Mouse (Mus musculus) MEL (cell line): ENCODE measurements around the gene Pygo1. TPM values are rescaled to one million over a fixed set of nuclear protein-coding genes. Genes with fewer than 3 reads are reported as not detected.
A peak's percentile ranks its signal among the peaks of the same experiment; 100 is the strongest.

ENCODE experiments used
- DNase-seq: peaks from one replicate; pipeline ENCODE4 v3.0.0; 2011; ENCODE audit warnings: low read depth, low spot score
- H3K27ac ChIP-seq: 2 replicates; pipeline ENCODE4 v1.5.1; 2012; ENCODE audit warnings: low read depth, mild to moderate bottlenecking, control low read depth, low read length, moderate library complexity; ENCODE audit not compliant: control insufficient read depth
- H3K27me3 ChIP-seq, 2 experiments: fragments of 150-350 bp in 1 of 2; sonication (generic) in 1 of 2; 2 replicates each; pipeline ENCODE4 v1.6.1; 2012; ENCODE audit warnings: low read length in 2 of 2, mild to moderate bottlenecking in 2 of 2, improper control_type of control experiment in 1 of 2, moderate library complexity in 1 of 2; ENCODE audit not compliant: insufficient read depth in 2 of 2, control insufficient read depth in 1 of 2
- H3K36me3 ChIP-seq, 2 experiments: 2 replicates each; pipeline ENCODE4 v1.6.1; 2012 to 2014; ENCODE audit warnings: low read length in 2 of 2, improper control_type of control experiment in 1 of 2, inconsistent platforms in 1 of 2, mild to moderate bottlenecking in 1 of 2; ENCODE audit not compliant: insufficient read depth in 2 of 2, control insufficient read depth in 1 of 2
- H3K4me1 ChIP-seq, 2 experiments: fragments of 150-350 bp in 1 of 2; sonication (generic) in 1 of 2; 2 replicates each; pipeline ENCODE4 v1.6.1; 2012; ENCODE audit warnings: low read length in 2 of 2, improper control_type of control experiment in 1 of 2, mild to moderate bottlenecking in 1 of 2; ENCODE audit not compliant: insufficient read depth in 2 of 2, control insufficient read depth in 1 of 2
- H3K4me3 ChIP-seq, 2 experiments: fragments of 150-350 bp in 1 of 2; sonication (generic) in 1 of 2; 2 replicates each; pipeline ENCODE4 v1.5.1; 2012; ENCODE audit warnings: low read depth in 2 of 2, low read length in 2 of 2, mild to moderate bottlenecking in 2 of 2, moderate library complexity in 2 of 2, control low read depth in 1 of 2, improper control_type of control experiment in 1 of 2; ENCODE audit not compliant: control insufficient read depth in 1 of 2, insufficient read depth in 1 of 2
- H3K79me2 ChIP-seq: 2 replicates; pipeline ENCODE4 v1.6.1; 2012; ENCODE audit warnings: mild to moderate bottlenecking, low read length, moderate library complexity; ENCODE audit not compliant: control insufficient read depth, poor library complexity, insufficient read depth
- H3K9ac ChIP-seq: 2 replicates; pipeline ENCODE4 v1.6.1; 2012; ENCODE audit warnings: low read depth, mild to moderate bottlenecking, control low read depth, low read length, moderate library complexity; ENCODE audit not compliant: control insufficient read depth, poor library complexity, severe bottlenecking
- H3K9me3 ChIP-seq: fragments of 150-350 bp; sonication (generic); replicated peaks from 2 replicates; pipeline ENCODE4 v1.6.1; 2012; ENCODE audit warnings: mild to moderate bottlenecking, low read length, improper control_type of control experiment, moderate library complexity; ENCODE audit not compliant: insufficient read depth
- BHLHE40 ChIP-seq: IDR thresholded peaks from 2 replicates; pipeline ENCODE4 v1.6.1; 2012; ENCODE audit warnings: low read depth, mild to moderate bottlenecking, inconsistent platforms, low read length, improper control_type of control experiment, borderline replicate concordance
- CHD1 ChIP-seq: IDR thresholded peaks from 2 replicates; pipeline ENCODE4 v1.6.1; 2012; ENCODE audit warnings: low read depth, mild to moderate bottlenecking, inconsistent platforms, low read length, improper control_type of control experiment
- CHD2 ChIP-seq: IDR thresholded peaks from 2 replicates; pipeline ENCODE4 v1.6.1; 2011; ENCODE audit warnings: low read length, improper control_type of control experiment
- CTCF ChIP-seq, 3 experiments: IDR thresholded peaks in 2 of 3; conservative IDR thresholded peaks in 1 of 3; 2 replicates each; pipeline ENCODE4 v1.5.1; 2011 to 2012; ENCODE audit warnings: low read length in 3 of 3, low read depth in 2 of 3, mild to moderate bottlenecking in 2 of 3, improper control_type of control experiment in 1 of 3, inconsistent platforms in 1 of 3, mixed read lengths in 1 of 3, moderate library complexity in 1 of 3; ENCODE audit not compliant: control insufficient read depth in 1 of 3, insufficient read depth in 1 of 3, poor library complexity in 1 of 3, severe bottlenecking in 1 of 3
- E2F4 ChIP-seq: IDR thresholded peaks from 2 replicates; pipeline ENCODE4 v1.6.1; 2011; ENCODE audit warnings: low read depth, low read length, improper control_type of control experiment, borderline replicate concordance
- ELF1 ChIP-seq: IDR thresholded peaks from 2 replicates; pipeline ENCODE4 v1.6.1; 2014; ENCODE audit warnings: low read depth, mild to moderate bottlenecking, inconsistent platforms, low read length, improper control_type of control experiment, moderate library complexity
- GABPA ChIP-seq: IDR thresholded peaks from 2 replicates; pipeline ENCODE4 v1.6.1; 2012; ENCODE audit warnings: low read depth, mild to moderate bottlenecking, inconsistent platforms, low read length, improper control_type of control experiment, moderate library complexity
- GATA1 ChIP-seq: IDR thresholded peaks from 2 replicates; pipeline ENCODE4 v1.6.1; 2011; ENCODE audit warnings: low read depth, low read length, improper control_type of control experiment
- KAT2A ChIP-seq: conservative IDR thresholded peaks from 2 replicates; pipeline ENCODE4 v1.6.1; 2012; ENCODE audit warnings: low read depth, low read length, improper control_type of control experiment, inconsistent platforms
- MAFK ChIP-seq: IDR thresholded peaks from 2 replicates; pipeline ENCODE4 v1.6.1; 2011; ENCODE audit warnings: low read depth, mild to moderate bottlenecking, low read length, improper control_type of control experiment, borderline replicate concordance
- MAX ChIP-seq: IDR thresholded peaks from 2 replicates; pipeline ENCODE4 v1.6.1; 2011; ENCODE audit warnings: low read length, improper control_type of control experiment
- MAZ ChIP-seq: IDR thresholded peaks from 2 replicates; pipeline ENCODE4 v1.6.1; 2012; ENCODE audit warnings: low read depth, mild to moderate bottlenecking, inconsistent platforms, low read length, improper control_type of control experiment
- MXI1 ChIP-seq: IDR thresholded peaks from 2 replicates; pipeline ENCODE4 v1.6.1; 2011; ENCODE audit warnings: mild to moderate bottlenecking, low read depth, low read length, improper control_type of control experiment
- MYC ChIP-seq: IDR thresholded peaks from 2 replicates; pipeline ENCODE4 v1.6.1; 2011; ENCODE audit warnings: low read depth, mild to moderate bottlenecking, low read length, improper control_type of control experiment, moderate library complexity
- NELFE ChIP-seq: IDR thresholded peaks from 2 replicates; pipeline ENCODE4 v1.6.1; 2011; ENCODE audit warnings: low read depth, low read length, improper control_type of control experiment
- NRF1 ChIP-seq: IDR thresholded peaks from 2 replicates; pipeline ENCODE4 v1.6.1; 2014; ENCODE audit warnings: low read depth, mild to moderate bottlenecking, inconsistent platforms, low read length, improper control_type of control experiment, moderate library complexity; ENCODE audit not compliant: poor library complexity, insufficient read depth, severe bottlenecking
- POLR2AphosphoS2 ChIP-seq: IDR thresholded peaks from 2 replicates; pipeline ENCODE4 v1.6.1; 2011; ENCODE audit warnings: low read length, improper control_type of control experiment
- RAD21 ChIP-seq: IDR thresholded peaks from 2 replicates; pipeline ENCODE4 v1.6.1; 2011; ENCODE audit warnings: mild to moderate bottlenecking, low read depth, low read length, improper control_type of control experiment
- SMC3 ChIP-seq: IDR thresholded peaks from 2 replicates; pipeline ENCODE4 v1.6.1; 2011; ENCODE audit warnings: low read depth, low read length, improper control_type of control experiment
- TCF12 ChIP-seq: IDR thresholded peaks from 2 replicates; pipeline ENCODE4 v1.6.1; 2014; ENCODE audit warnings: low read depth, mild to moderate bottlenecking, inconsistent platforms, low read length, improper control_type of control experiment, moderate library complexity
- USF1 ChIP-seq: IDR thresholded peaks from 2 replicates; pipeline ENCODE4 v1.6.1; 2014; ENCODE audit warnings: low read depth, mild to moderate bottlenecking, inconsistent platforms, low read length, improper control_type of control experiment, moderate library complexity
- USF2 ChIP-seq, 2 experiments: IDR thresholded peaks; 2 replicates each; pipeline ENCODE4 v1.6.1; 2011 to 2012; ENCODE audit warnings: improper control_type of control experiment in 2 of 2, low read length in 2 of 2, borderline replicate concordance in 1 of 2, inconsistent platforms in 1 of 2, low read depth in 1 of 2, mild to moderate bottlenecking in 1 of 2; ENCODE audit not compliant: insufficient read depth in 1 of 2
- polyA plus RNA-seq, 2 experiments: library from polyadenylated mRNA; stranded (reverse) in 1 of 2; unstranded in 1 of 2; fragments of >175 nt in 1 of 2; fragments of >200 nt in 1 of 2; gene quantifications; 2 replicates each; pipeline versions ENCODE4 v1.2.1 to v1.2.4; 2012; ENCODE audit warnings: low replicate concordance in 2 of 2, low read depth in 1 of 2; ENCODE audit not compliant: insufficient read length in 2 of 2, insufficient read depth in 1 of 2, missing spikeins in 1 of 2
- total RNA-seq: library from RNA; depleted of rRNA; stranded (reverse); fragments of 300-350 nt; gene quantifications from 2 replicates; pipeline ENCODE4 v1.2.3, GENCODE M21; 2012

The Pygo1 gene
- total and polyA plus RNA-seq, 3 experiments, result not detected

DNA sequence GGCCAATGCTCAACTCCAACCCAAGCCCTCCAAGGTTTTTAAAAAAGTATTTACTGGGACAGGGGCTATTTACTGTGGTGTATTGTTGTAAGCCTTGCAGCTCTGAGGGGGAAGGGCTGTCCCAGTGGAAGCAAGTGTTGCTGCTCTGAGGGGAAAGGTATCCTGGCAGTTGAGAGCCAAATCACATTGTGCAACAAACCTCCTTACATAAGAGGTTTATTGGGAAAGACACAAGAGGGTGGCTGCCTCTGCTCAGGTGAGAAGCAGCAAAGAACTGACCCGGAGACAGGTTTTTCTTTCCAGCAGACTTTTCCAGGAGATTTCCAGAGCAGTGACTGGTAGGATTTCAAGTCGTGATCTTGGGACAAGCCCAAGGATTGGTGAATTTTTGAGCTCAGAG lies 10.9 kb downstream of the Pygo1 start:
- H3K9ac ChIP-seq, result no peak overlapping the region
- no peaks in the 10 kb centered on the region for H3K9me3 ChIP-seq
- TF ChIP-seq GATA1, result no peak
- no peak for TF ChIP-seq MAX
- TF ChIP-seq E2F4, result no peak
- TF ChIP-seq MXI1, result no peak
- no peak overlapping the region for H3K4me3 ChIP-seq
- no peaks in the 10 kb centered on the region for H3K36me3 ChIP-seq
- DNase-seq, result no peak
- H3K4me1 ChIP-seq, result no peaks in the 10 kb centered on the region
- H3K27ac ChIP-seq, result no peak overlapping the region
- H3K79me2 ChIP-seq, result no peaks in the 10 kb centered on the region
- H3K27me3 ChIP-seq, result peaks cover 0 to 4% of the 10 kb centered on the region in 2 experiments; a peak in 3 of 4 replicates

DNA sequence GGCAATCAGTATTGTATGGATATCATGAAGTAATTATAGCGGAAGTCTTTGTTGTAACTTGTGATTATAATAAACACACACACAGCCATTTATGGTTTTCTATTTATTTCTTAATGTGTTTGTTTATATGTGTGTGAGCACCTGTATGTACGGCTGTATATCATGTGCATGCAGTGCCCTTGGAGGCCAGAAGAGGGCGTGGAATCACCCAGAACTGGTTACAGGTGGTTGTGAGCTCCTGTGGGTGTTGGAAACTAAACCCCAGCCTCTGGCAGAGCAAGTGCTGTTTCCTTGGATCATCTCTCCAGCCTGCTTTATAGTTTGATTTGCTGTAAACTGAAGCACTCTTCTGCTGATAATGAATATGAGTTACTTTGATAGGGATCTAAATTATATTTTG lies 18.0 kb downstream of the Pygo1 start:
- H3K9ac ChIP-seq, result no peak overlapping the region
- no peaks in the 10 kb centered on the region for H3K4me1 ChIP-seq
- H3K9me3 ChIP-seq, result no peaks in the 10 kb centered on the region
- H3K27me3 ChIP-seq, result peaks cover 0 to 3% of the 10 kb centered on the region in 2 experiments; a peak in 2 of 4 replicates
- H3K79me2 ChIP-seq, result no peaks in the 10 kb centered on the region
- DNase-seq, result peak; percentile 38
- no peak overlapping the region for H3K4me3 ChIP-seq
- H3K36me3 ChIP-seq, result no peaks in the 10 kb centered on the region
- TF ChIP-seq SMC3, result peak; percentile 16; the same call in 1 of the 2 replicates
- TF ChIP-seq BHLHE40, result no peak
- no peak for TF ChIP-seq MYC
- TF ChIP-seq KAT2A, result no peak
- no peak for TF ChIP-seq NELFE
- no peak for TF ChIP-seq MAFK
- no peak for TF ChIP-seq CHD1
- peak; percentile 34 to 64 (median 42); a peak in 5 of 6 replicates for TF ChIP-seq CTCF (IDR thresholded peaks at IDR 0.05 in 2 of 3, conservative IDR thresholded peaks at IDR 0.05 in 1 of 3; ENCODE audit: control insufficient read depth in 1 of 3, insufficient read depth in 1 of 3, low read depth in 2 of 3, low read length in 3 of 3, poor library complexity in 1 of 3, severe bottlenecking in 1 of 3)
- TF ChIP-seq RAD21, result no peak
- no peak for TF ChIP-seq POLR2AphosphoS2
- no peak overlapping the region for H3K27ac ChIP-seq

DNA sequence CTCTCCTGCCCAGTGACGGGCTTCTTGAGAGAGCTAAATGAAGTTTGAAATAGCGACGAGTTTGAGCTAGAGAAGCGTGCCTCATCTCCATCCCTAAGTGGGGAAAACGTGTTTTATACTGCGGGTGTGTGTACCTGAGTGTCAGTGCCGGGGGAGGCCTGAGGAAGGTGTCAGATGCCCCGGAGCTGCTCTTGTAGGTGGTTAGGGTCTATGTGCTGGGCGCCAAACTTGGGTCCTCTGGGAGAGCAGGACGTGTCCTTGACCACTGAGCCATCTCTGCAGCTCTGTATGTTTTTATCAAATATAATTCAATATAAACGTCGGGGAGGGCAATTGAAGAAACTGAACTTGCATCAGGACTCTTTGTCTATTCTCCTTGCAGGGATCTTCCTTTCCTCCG lies 18.8 kb downstream of the Pygo1 start:
- Histone ChIP-seq H3K4me1 (no peaks in the 10 kb centered on the region), H3K36me3 (no peaks in the 10 kb centered on the region), H3K79me2 (no peaks in the 10 kb centered on the region), H3K4me3 (no peak overlapping the region), H3K9me3 (no peaks in the 10 kb centered on the region), H3K9ac (no peak overlapping the region), H3K27ac (no peak overlapping the region), H3K27me3 (peaks cover 0 to 3% of the 10 kb centered on the region in 2 experiments; a peak in 3 of 4 replicates)
- DNase-seq, result no peak
- no peak for TF ChIP-seq MAZ
- no peak for TF ChIP-seq USF2 (IDR thresholded peaks at IDR 0.05; ENCODE audit: borderline replicate concordance in 1 of 2, insufficient read depth in 1 of 2, low read depth in 1 of 2, low read length in 2 of 2)
- TF ChIP-seq CTCF (IDR thresholded peaks at IDR 0.05 in 2 of 3, conservative IDR thresholded peaks at IDR 0.05 in 1 of 3; ENCODE audit: control insufficient read depth in 1 of 3, insufficient read depth in 1 of 3, low read depth in 2 of 3, low read length in 3 of 3, poor library complexity in 1 of 3, severe bottlenecking in 1 of 3), result no peak
- TF ChIP-seq MAX, result no peak
- TF ChIP-seq CHD2, result no peak
- TF ChIP-seq NRF1, result no peak
- no peak for TF ChIP-seq ELF1
- no peak for TF ChIP-seq CHD1
- no peak for TF ChIP-seq E2F4
- TF ChIP-seq KAT2A, result no peak
- no peak for TF ChIP-seq USF1
- TF ChIP-seq TCF12, result no peak
- no peak for TF ChIP-seq POLR2AphosphoS2
- no peak for TF ChIP-seq GABPA
